Mouse (Mus musculus) CH12.LX (cell line): ENCODE measurements around the gene Ciapin1.

Source experiments
- CHD2 ChIP-seq: IDR thresholded peaks from 2 replicates; pipeline ENCODE4 v1.6.1; 2011; ENCODE audit warnings: low read length, improper control_type of control experiment
- CTCF ChIP-seq, 2 experiments: IDR thresholded peaks in 1 of 2; conservative IDR thresholded peaks in 1 of 2; 2 replicates each; pipeline ENCODE4 v1.5.1; 2011 to 2012; ENCODE audit warnings: low read depth in 2 of 2, low read length in 2 of 2, improper control_type of control experiment in 1 of 2, inconsistent platforms in 1 of 2, mild to moderate bottlenecking in 1 of 2, moderate library complexity in 1 of 2
- GABPA ChIP-seq: IDR thresholded peaks from 2 replicates; pipeline ENCODE4 v1.6.1; 2012; ENCODE audit warnings: low read depth, low read length, improper control_type of control experiment, inconsistent platforms; ENCODE audit not compliant: insufficient replicate concordance
- JUN ChIP-seq: IDR thresholded peaks from 2 replicates; pipeline ENCODE4 v1.6.1; 2011; ENCODE audit warnings: low read depth, mild to moderate bottlenecking, low read length, improper control_type of control experiment, moderate library complexity; ENCODE audit not compliant: insufficient read depth
- MYC ChIP-seq: IDR thresholded peaks from 2 replicates; pipeline ENCODE4 v1.6.1; 2011; ENCODE audit warnings: low read depth, mild to moderate bottlenecking, improper control_type of control experiment, low read length
- SIN3A ChIP-seq: IDR thresholded peaks from 2 replicates; pipeline ENCODE4 v1.6.1; 2012; ENCODE audit warnings: low read length, improper control_type of control experiment, inconsistent platforms
- USF2 ChIP-seq: conservative IDR thresholded peaks from 2 replicates; pipeline ENCODE4 v1.6.1; 2011; ENCODE audit warnings: low read depth, low read length, improper control_type of control experiment
- ZNF384 ChIP-seq: IDR thresholded peaks from 2 replicates; pipeline ENCODE4 v1.6.1; 2012; ENCODE audit warnings: low read depth, low read length, improper control_type of control experiment, inconsistent platforms

- 0 out of 2 replicates have a peak, but pooled peaks have one; percentile 10 for TF ChIP-seq JUN
- TF ChIP-seq SIN3A, result peak; percentile 53
- TF ChIP-seq GABPA, result no peak
- 0 out of 2 replicates have a peak, but pooled peaks have one; percentile 30 for TF ChIP-seq MYC
- TF ChIP-seq ZNF384, result peak; percentile 84
- peak; percentile 17 to 91; a peak in 2 of 4 replicates for TF ChIP-seq CTCF (conservative IDR thresholded peaks at IDR 0.05 in 1 of 2, IDR thresholded peaks at IDR 0.05 in 1 of 2; ENCODE audit: low read depth in 2 of 2, low read length in 2 of 2)
- TF ChIP-seq USF2, result no peak
- TF ChIP-seq CHD2, result no peak
Measured at GRCm38 (mm10) chr8:94812645-94813098, 25.5 kb downstream of the Ciapin1 start.
